Mouse (Mus musculus): ENCODE measurements around the gene Pla2g3. TPM values are rescaled to one million over a fixed set of nuclear protein-coding genes. Genes with fewer than 3 reads are reported as not detected.

Pla2g3 gene
- polyA plus RNA-seq, 1 experiment from 2014 or later, result 0.33 TPM

GRCm38 (mm10) chr11:3536745-3537333 is 48.8 kb downstream of the Pla2g3 start:
- Histone ChIP-seq H3K36me3 (ENCODE audit: control insufficient read depth, insufficient read depth, low read length) (peaks cover 5% of the 10 kb centered on the region; the same call in 1 of the 2 replicates), H3K4me1 (ENCODE audit: control insufficient read depth, insufficient read depth, low read length) (peaks cover 28% of the 10 kb centered on the region), H3K27me3 (replicated peaks; ENCODE audit: control insufficient read depth, insufficient read depth, low read length) (no peaks in the 10 kb centered on the region), H3K27ac (ENCODE audit: low read length) (peak overlapping the region; percentile 95; the same call in 1 of the 2 replicates), H3K9ac (ENCODE audit: low read depth, low read length) (0 out of 2 replicates have a peak overlapping the region, but pooled peaks have one; percentile 15), H3K4me2 (ENCODE audit: low read depth, low read length) (peak overlapping the region; percentile 91), H3K4me3 (ENCODE audit: low read length) (peak overlapping the region; percentile 63), H3K9me3 (ENCODE audit: control insufficient read depth, low read length) (no peaks in the 10 kb centered on the region)
- whole genome bisulfite sequencing, result 93% methylated on average over 5 of the region's 5 CpGs
- ATAC-seq, result no peak

- H3K4me3 ChIP-seq (ENCODE audit: low read length), result peak overlapping the region; percentile 62
- peaks cover 3% of the 10 kb centered on the region; the same call in 1 of the 2 replicates for H3K36me3 ChIP-seq (ENCODE audit: control insufficient read depth, insufficient read depth, low read length)
- H3K27ac ChIP-seq (ENCODE audit: low read length), result no peak overlapping the region
- no peaks in the 10 kb centered on the region for H3K9me3 ChIP-seq (ENCODE audit: control insufficient read depth, low read length)
- H3K4me2 ChIP-seq (ENCODE audit: low read depth, low read length), result peak overlapping the region; percentile 91
- H3K4me1 ChIP-seq (ENCODE audit: control insufficient read depth, insufficient read depth, low read length), result peaks cover 32% of the 10 kb centered on the region
- ATAC-seq, result no peak
- no peaks in the 10 kb centered on the region for H3K27me3 ChIP-seq (replicated peaks; ENCODE audit: control insufficient read depth, insufficient read depth, low read length)
- peak overlapping the region; percentile 74 for H3K9ac ChIP-seq (ENCODE audit: low read depth, low read length)
- WGBS, result 88% methylated on average over 3 of the region's 3 CpGs
These were observed 49.6 kb downstream of the Pla2g3 start for GRCm38 (mm10) chr11:3537711-3538110.

- no peak for ATAC-seq
- Histone ChIP-seq H3K4me2 (ENCODE audit: low read depth, low read length) (peak overlapping the region; percentile 91), H3K27ac (ENCODE audit: low read length) (no peak overlapping the region)
These were observed 50.3 kb downstream of the Pla2g3 start for GRCm38 (mm10) chr11:3538341-3538740.

GRCm38 (mm10) chr11:3539111-3539825 is 51.2 kb downstream of the Pla2g3 start:
- Histone ChIP-seq H3K4me3 (ENCODE audit: low read length) (peak overlapping the region; percentile 62), H3K27me3 (replicated peaks; ENCODE audit: control insufficient read depth, insufficient read depth, low read length) (no peaks in the 10 kb centered on the region), H3K9me3 (ENCODE audit: control insufficient read depth, low read length) (peaks cover under 1% of the 10 kb centered on the region; the same call in 1 of the 2 replicates), H3K9ac (ENCODE audit: low read depth, low read length) (peak overlapping the region; percentile 74), H3K27ac (ENCODE audit: low read length) (peak overlapping the region; percentile 39), H3K36me3 (ENCODE audit: control insufficient read depth, insufficient read depth, low read length) (no peaks in the 10 kb centered on the region), H3K4me1 (ENCODE audit: control insufficient read depth, insufficient read depth, low read length) (peaks cover 35% of the 10 kb centered on the region), H3K4me2 (ENCODE audit: low read depth, low read length) (peak overlapping the region; percentile 91)
- peak; percentile 91 for ATAC-seq
- WGBS, result 4% methylated on average over 33 of the region's 33 CpGs

More at GRCm38 (mm10) chr11:3538341-3538740, 50.3 kb downstream of the Pla2g3 start:
- Histone ChIP-seq H3K36me3 (ENCODE audit: control insufficient read depth, insufficient read depth, low read length) (peaks cover 2% of the 10 kb centered on the region; the same call in 1 of the 2 replicates), H3K9me3 (ENCODE audit: control insufficient read depth, low read length) (no peaks in the 10 kb centered on the region), H3K9ac (ENCODE audit: low read depth, low read length) (peak overlapping the region; percentile 74), H3K27me3 (replicated peaks; ENCODE audit: control insufficient read depth, insufficient read depth, low read length) (no peaks in the 10 kb centered on the region), H3K4me3 (ENCODE audit: low read length) (peak overlapping the region; percentile 62), H3K4me1 (ENCODE audit: control insufficient read depth, insufficient read depth, low read length) (peaks cover 35% of the 10 kb centered on the region)
- 58% methylated on average over 4 of the region's 4 CpGs for WGBS

- WGBS, result 78% methylated on average over 4 of the region's 4 CpGs
- no peak overlapping the region for H3K27ac ChIP-seq (ENCODE audit: low read length)
- H3K4me1 ChIP-seq (ENCODE audit: control insufficient read depth, insufficient read depth, low read length), result peaks cover 35% of the 10 kb centered on the region
These were observed 51.7 kb downstream of the Pla2g3 start for GRCm38 (mm10) chr11:3539826-3540196.

GRCm38 (mm10) chr11:3540451-3541085 is 52.5 kb downstream of the Pla2g3 start, which contains the start of gene Smtn:
TSS of gene Smtn (minus strand) at chr11:3540612.
- H3K4me2 ChIP-seq (ENCODE audit: low read depth, low read length), result peak within 1 kb of the TSS; percentile 91
- H3K27ac ChIP-seq (ENCODE audit: low read length), result no peak within 1 kb of the TSS
- no peak for ATAC-seq
- no peaks in the 10 kb centered on the region for H3K27me3 ChIP-seq (replicated peaks; ENCODE audit: control insufficient read depth, insufficient read depth, low read length)
- peak within 1 kb of the TSS; percentile 64 for H3K9ac ChIP-seq (ENCODE audit: low read depth, low read length)
- H3K9me3 ChIP-seq (ENCODE audit: control insufficient read depth, low read length), result peaks cover 4% of the 10 kb centered on the region; the same call in 1 of the 2 replicates
- peak within 1 kb of the TSS; percentile 62 for H3K4me3 ChIP-seq (ENCODE audit: low read length)
- no peaks in the 10 kb centered on the region for H3K36me3 ChIP-seq (ENCODE audit: control insufficient read depth, insufficient read depth, low read length)
- 91% methylated on average over 23 of the region's 23 CpGs for WGBS
- peaks cover 30% of the 10 kb centered on the region for H3K4me1 ChIP-seq (ENCODE audit: control insufficient read depth, insufficient read depth, low read length)

More at GRCm38 (mm10) chr11:3539826-3540196, 51.7 kb downstream of the Pla2g3 start:
- Histone ChIP-seq H3K9ac (ENCODE audit: low read depth, low read length) (peak overlapping the region; percentile 64), H3K27me3 (replicated peaks; ENCODE audit: control insufficient read depth, insufficient read depth, low read length) (no peaks in the 10 kb centered on the region), H3K4me2 (ENCODE audit: low read depth, low read length) (peak overlapping the region; percentile 91), H3K36me3 (ENCODE audit: control insufficient read depth, insufficient read depth, low read length) (no peaks in the 10 kb centered on the region), H3K9me3 (ENCODE audit: control insufficient read depth, low read length) (peaks cover 4% of the 10 kb centered on the region; the same call in 1 of the 2 replicates), H3K4me3 (ENCODE audit: low read length) (peak overlapping the region; percentile 62)
- ATAC-seq, result no peak

GRCm38 (mm10) chr11:3541932-3542331 is 53.8 kb downstream of the Pla2g3 start:
- Histone ChIP-seq H3K9ac (ENCODE audit: low read depth, low read length) (0 out of 2 replicates have a peak overlapping the region, but pooled peaks have one; percentile 16), H3K9me3 (ENCODE audit: control insufficient read depth, low read length) (peaks cover 4% of the 10 kb centered on the region; the same call in 1 of the 2 replicates), H3K36me3 (ENCODE audit: control insufficient read depth, insufficient read depth, low read length) (no peaks in the 10 kb centered on the region), H3K4me3 (ENCODE audit: low read length) (no peak overlapping the region), H3K27me3 (replicated peaks; ENCODE audit: control insufficient read depth, insufficient read depth, low read length) (no peaks in the 10 kb centered on the region), H3K4me2 (ENCODE audit: low read depth, low read length) (no peak overlapping the region), H3K27ac (ENCODE audit: low read length) (no peak overlapping the region), H3K4me1 (ENCODE audit: control insufficient read depth, insufficient read depth, low read length) (peaks cover 26% of the 10 kb centered on the region)
- 62% methylated on average over 3 of the region's 3 CpGs for WGBS
- ATAC-seq, result no peak

- Histone ChIP-seq H3K4me2 (ENCODE audit: low read depth, low read length) (no peak overlapping the region), H3K36me3 (ENCODE audit: control insufficient read depth, insufficient read depth, low read length) (no peaks in the 10 kb centered on the region), H3K4me1 (ENCODE audit: control insufficient read depth, insufficient read depth, low read length) (peaks cover 20% of the 10 kb centered on the region), H3K4me3 (ENCODE audit: low read length) (no peak overlapping the region), H3K27ac (ENCODE audit: low read length) (peak overlapping the region; percentile 10), H3K9me3 (ENCODE audit: control insufficient read depth, low read length) (peaks cover 4% of the 10 kb centered on the region; the same call in 1 of the 2 replicates), H3K27me3 (replicated peaks; ENCODE audit: control insufficient read depth, insufficient read depth, low read length) (no peaks in the 10 kb centered on the region), H3K9ac (ENCODE audit: low read depth, low read length) (no peak overlapping the region)
- no peak for ATAC-seq
- 51% methylated on average over 5 of the region's 5 CpGs for WGBS
These were observed 54.9 kb downstream of the Pla2g3 start for GRCm38 (mm10) chr11:3543001-3543400.

GRCm38 (mm10) chr11:3544409-3544808 is 56.3 kb downstream of the Pla2g3 start:
- Histone ChIP-seq H3K4me2 (ENCODE audit: low read depth, low read length) (no peak overlapping the region), H3K27ac (ENCODE audit: low read length) (no peak overlapping the region), H3K9me3 (ENCODE audit: control insufficient read depth, low read length) (peaks cover 4% of the 10 kb centered on the region; the same call in 1 of the 2 replicates), H3K9ac (ENCODE audit: low read depth, low read length) (no peak overlapping the region), H3K4me3 (ENCODE audit: low read length) (no peak overlapping the region), H3K27me3 (replicated peaks; ENCODE audit: control insufficient read depth, insufficient read depth, low read length) (no peaks in the 10 kb centered on the region), H3K4me1 (ENCODE audit: control insufficient read depth, insufficient read depth, low read length) (peaks cover 18% of the 10 kb centered on the region), H3K36me3 (ENCODE audit: control insufficient read depth, insufficient read depth, low read length) (no peaks in the 10 kb centered on the region)
- no peak for ATAC-seq
- 97% methylated on average over 5 of the region's 5 CpGs for WGBS

Measured in intestine, embryonic 16.5 days (tissue).